Mouse (Mus musculus): ENCODE results near the gene Kcnd3.

GRCm38 (mm10) chr3:105489607-105490006, 37.5 kb downstream of the Kcnd3 start:
- no peak for TF ChIP-seq TAL1 (IDR thresholded peaks at IDR 0.05; ENCODE audit: low read length)
- TF ChIP-seq GATA1 (IDR thresholded peaks at IDR 0.05; ENCODE audit: low read length) = no peak

All from erythroblast, embryonic 14.5 days (primary cell).